Mouse (Mus musculus) c-Kit-positive CD71-negative TER-119-negative erythroid progenitor cells, embryonic 14.5 days (primary cell): ENCODE measurements around the gene Crebl2.

ENCODE experiments used
- DNase-seq: peaks from one replicate; pipeline ENCODE4 v3.0.0-alpha.2; 2013; ENCODE audit warnings: low read depth

Gene Crebl2

GRCm38 (mm10) chr6:134829786-134830700, at the start of gene Crebl2:
TSS of gene Crebl2 (plus strand) at chr6:134830154.
- DNase-seq, result peak; percentile 93

DNA sequence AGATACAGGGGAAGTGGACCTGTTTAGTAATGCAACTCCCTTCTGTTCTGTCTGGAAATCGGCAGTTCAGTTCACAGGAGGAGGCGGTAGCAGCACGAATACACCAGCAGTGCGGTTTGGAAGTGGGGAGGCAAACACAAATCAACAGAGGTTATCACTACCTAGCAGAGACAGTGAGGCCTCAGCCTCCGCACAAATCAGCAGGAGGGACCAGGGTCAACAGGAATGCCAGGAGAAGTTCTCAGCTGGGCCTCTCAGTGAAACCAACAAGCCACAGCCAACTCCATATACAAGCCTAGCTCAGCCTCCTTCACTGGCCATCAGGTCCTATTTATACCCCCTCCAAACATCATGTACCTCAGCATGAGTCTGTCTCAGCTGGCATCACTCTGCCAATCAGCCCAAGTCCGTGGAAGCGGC, 48.5 kb upstream of the Crebl2 start:
- DNase-seq, result no peak

DNA sequence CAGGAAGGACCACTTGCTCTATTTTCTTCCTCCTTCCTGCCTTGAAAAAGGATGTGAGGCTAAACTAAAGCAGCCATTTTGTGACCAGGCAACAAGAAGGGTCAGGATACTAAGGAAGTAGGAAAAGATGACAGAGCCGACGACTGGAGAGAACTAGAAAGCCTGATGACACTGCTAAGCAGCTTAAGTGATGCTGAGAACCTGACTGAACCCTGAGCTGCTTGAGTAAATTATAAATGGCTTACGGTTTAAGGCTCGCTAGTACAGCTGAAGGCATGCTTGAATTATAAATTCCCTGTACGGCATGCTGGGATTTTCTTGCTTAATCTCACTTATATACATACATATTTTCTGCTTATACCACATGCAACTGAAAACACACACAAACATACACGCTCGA, 47.1 kb upstream of the Crebl2 start:
- no peak for DNase-seq

GRCm38 (mm10) chr6:134786426-134786825, 43.5 kb upstream of the Crebl2 start:
- no peak for DNase-seq

DNA sequence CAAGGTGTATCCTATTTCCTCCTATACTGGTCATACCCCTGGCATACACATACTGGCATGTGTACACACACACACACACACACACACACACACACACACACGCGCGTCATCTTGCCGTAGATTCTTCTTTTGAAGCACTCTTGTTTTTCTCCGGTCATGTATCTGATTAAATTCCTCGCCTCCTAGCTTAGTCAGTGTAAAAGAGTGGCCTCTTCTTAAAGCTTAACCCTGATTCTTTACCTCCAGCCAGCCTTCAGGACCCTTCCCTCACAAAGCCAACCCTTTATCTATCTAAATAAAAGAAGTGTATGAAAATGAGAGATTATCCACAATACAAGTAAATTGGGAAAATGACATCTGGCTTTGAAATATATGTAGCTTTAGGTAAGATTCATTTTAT, 40.9 kb upstream of the Crebl2 start:
- no peak for DNase-seq

DNA sequence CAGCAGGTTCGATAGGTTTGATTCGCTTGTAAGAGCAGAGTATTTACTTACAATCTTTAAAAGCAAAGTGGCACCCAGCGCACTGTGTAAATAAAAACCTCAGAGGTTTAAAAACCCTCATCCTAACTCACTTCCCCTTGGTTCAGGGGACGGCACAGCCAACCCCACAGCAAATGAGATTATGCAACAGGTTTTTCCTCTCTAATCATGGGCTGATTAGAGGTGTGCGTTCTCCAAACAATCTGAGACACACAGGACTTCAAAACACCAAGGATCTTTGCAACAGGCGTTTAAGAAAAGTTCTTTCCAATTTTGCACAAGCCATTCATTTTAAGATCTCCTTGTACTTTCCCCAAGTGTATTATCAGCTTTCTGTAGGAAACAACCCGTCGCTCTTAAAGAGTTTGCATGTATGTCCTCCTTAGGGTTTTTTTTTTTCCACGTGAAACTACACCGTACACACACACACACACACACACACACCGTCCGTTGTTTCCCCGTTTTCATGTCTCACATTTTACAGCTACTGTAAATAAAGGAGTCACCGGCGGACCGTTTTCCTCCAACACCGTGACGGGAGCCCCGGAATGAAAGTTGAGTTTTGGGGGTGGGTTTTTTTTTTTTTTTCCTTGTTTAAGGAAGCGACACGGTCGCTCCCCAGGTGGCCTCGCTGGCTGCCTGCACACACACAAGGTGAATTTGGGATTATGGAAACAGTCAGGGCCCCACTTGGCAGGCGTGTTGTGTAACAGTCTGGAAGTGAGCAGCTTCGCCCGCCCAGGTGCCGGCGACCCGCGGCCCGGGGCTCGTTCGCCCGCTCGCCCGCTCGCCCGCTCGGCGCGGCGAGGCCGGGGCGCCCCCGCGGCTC, 38.5 kb upstream of the Crebl2 start:
- DNase-seq, result peak; percentile 52

- DNase-seq, result peak; percentile 98
These were observed 37.6 kb upstream of the Crebl2 start, which contains the start of gene Dusp16 for GRCm38 (mm10) chr6:134792141-134793045. TSS of gene Dusp16 (minus strand) at chr6:134792625.

DNA sequence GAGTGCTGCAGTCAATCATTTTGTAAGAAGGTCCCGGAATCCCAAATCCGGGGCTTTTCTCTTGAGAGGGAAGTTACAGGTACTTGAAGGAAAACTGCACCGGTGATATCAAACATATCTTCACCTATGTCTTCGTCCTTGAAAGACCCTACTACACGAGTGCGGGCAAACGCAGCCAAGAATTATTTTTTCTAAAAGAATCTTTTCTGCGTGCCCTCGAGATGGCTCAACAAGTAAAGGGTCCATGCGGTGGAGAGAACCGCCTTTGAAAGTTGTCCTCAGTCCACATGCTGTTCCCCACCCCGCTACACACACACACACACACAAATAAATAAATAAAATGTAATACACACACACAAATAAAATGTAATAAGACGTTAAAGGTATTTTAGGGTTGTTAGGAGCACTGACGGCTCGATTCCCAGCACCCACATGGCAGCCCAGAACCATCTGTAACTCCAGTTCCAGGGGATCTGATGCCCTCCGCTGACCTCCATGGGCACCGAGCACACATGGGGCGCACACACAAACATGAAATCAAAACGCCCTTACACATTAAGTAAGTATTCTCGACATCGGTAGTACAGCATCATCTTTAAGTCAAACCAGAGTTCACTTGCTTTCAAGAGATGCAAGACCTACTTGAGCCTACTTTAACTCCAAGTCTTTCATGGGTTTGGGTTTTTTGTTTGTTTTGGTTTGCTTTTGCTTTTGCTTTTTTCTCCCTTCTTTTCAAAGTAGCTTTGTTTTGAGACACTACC, 36.7 kb upstream of the Crebl2 start:
- DNase-seq, result no peak

GRCm38 (mm10) chr6:134793911-134794520, 35.9 kb upstream of the Crebl2 start:
- DNase-seq, result peak; percentile 72

- DNase-seq, result no peak
These were observed 33.7 kb upstream of the Crebl2 start for GRCm38 (mm10) chr6:134796297-134796696.

DNA sequence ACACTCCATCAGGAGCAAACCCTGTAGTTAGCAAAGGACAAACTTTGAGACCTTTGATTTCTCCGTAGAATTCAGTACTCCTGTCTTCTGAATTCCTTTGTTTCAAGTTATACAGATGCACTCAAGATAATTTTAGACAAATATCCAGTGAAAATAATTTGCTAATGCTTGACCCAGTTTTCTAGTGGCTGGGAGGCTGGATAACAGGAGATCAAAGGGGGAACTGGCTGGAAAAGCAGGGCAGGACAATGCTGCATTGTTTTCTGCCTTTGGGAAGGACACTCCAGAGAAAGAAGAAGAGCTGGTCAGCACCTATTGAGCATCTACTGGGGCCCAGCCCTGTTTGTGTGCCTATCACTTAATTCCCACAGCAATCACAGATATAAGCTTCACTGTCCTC, 28.5 kb upstream of the Crebl2 start:
- no peak for DNase-seq

DNA sequence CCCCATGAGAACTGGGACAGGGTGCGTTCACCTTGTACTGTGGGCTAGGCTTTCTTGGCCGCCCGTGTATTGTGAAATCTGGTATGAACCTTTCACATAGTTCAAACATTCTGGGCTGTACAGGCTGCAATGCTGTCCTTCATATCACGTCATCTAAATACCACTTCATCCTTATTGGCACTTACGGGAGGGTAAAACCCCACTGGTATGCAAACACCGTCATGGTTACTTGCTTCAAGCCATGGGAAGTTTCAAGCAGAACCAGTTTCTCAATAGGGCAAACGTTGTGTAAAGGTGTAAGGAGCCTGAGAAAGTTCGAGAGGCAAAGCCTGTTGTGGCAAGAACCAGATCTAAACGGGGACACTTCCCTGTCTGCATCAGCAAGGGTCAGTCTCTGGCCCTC, 27.3 kb upstream of the Crebl2 start:
- no peak for DNase-seq

GRCm38 (mm10) chr6:134804736-134805277, 25.1 kb upstream of the Crebl2 start:
- DNase-seq, result no peak

- DNase-seq, result no peak
These were observed 23.8 kb upstream of the Crebl2 start for GRCm38 (mm10) chr6:134806130-134806529.

DNA sequence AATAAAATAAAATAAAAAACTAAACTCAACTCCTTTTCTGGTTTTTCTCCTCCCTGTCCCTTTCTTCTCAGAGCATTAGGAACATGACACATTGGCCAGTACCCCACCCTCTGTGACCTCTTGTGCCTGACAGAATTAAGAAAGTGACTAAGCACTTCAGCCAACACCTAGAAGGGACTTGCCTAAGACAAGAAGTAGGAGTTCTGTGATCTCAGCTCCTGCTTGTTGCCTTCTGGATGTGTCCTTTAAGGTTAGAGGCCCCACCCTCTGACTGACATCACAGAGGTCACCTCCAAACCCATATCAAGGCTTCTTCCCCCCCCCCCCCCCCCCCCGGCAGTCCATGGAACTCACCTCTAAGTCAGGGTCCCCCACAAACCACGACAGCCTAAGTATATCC, 22.9 kb upstream of the Crebl2 start:
- no peak for DNase-seq

DNA sequence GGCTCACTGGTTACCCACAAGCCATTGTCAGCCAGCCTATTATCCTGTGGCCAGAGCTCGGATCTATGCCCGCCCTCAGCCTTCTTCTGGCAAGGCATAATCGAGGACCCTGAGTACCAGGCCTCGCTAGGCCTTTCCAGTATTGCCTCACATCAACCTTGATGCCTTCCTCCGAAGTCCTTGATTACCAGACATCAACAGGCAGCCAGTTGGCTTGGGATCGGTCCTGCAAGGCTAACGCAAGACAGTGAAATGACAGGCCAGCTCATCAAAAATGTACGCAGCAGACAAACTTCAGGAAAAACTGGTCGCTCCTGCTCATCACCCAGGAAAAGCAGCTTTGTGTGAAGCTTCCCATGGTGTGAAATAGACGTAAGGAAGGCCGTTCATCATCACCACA, 22.2 kb upstream of the Crebl2 start:
- no peak for DNase-seq

DNA sequence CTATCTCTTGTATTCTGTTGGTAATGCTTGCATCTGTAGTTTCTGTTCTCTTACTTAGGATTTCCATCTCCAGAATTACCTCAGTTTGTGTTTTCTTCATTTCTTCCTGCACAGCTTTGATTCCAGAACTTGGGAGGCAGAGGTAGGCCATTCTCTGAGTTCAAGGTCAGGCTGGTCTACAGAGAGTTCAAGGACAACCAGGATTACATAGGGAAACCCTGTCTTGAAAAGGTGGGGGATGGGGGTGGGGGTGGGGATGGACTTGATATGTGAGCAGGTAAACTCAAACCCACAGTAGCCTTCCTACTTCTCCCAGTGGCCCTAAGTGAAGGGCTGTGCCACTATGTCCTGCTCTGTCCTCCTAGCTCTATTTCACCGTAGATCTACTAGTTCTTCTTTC, 16.9 kb upstream of the Crebl2 start:
- DNase-seq, result no peak

DNA sequence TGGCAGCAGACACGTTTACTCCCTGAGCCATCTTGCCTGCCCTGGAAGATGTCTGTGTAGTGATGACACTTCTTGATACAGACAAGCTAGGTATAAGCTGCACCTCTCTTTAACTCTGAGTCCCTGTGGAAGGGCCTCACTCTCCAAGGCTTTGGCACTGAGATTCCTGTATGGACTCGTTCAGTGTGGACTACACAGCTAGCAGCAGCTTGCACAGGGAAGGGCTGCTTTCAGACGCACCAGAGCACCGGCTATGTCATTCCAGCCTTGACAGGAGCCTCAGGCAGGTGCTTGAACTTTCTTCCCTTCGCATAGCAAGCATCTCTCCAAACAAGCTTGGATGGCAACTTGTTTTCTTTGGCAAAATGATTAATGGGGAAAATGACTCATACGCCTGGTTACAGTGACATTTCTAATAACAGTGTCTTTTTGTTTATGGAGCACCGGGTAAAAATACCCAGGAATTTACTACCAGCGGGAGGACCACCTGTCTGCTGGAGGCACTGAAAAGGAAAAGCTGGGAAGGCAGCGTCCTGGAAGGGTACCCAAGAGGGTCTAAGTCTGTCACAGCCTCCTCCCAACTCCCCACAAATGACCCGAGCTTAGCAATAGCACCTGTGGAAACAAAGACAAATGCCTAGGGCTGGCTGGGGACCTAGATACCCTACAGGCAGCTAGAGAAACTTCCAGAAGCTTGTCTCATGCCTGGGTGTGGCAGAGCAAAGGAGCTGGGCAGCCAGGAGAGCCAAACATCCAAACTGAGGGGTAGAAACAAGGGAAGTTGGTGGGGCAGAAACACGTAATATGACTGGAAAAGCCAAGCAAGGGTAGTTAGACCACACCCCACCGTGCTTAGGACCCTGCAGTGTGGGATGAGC, 12.7 kb upstream of the Crebl2 start:
- DNase-seq, result no peak

DNA sequence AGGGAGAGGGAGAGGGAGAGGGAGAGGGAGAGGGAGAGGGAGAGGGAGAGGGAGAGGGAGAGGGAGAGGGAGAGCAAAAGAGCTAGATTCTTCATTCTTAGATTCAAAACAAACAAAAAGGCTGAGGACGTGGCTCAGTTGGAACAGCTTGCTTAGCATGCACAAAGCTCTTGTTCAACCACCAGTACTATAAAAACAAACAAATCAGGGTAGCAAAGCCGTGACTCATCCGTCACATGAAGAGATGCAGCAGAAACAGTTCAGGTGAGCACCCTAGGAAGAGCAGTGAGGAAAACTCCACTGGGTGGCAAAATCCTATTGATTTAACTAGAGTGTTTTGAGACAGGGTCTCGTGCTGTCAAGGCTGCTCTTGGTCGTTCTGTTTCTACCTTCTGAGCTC, 10.2 kb upstream of the Crebl2 start:
- DNase-seq, result no peak
